In genomic region chr5:75082439-75082838, GRCm38 (mm10) we compare ENCODE assay signal across 23 mouse cellular contexts. TPM values are rescaled to one million over a fixed set of nuclear protein-coding genes. Genes with fewer than 3 reads are reported as not detected.
DNase-seq lines count a peak whose midpoint lies in the region; ATAC-seq and TF ChIP-seq lines count a peak whose summit lies in the region.
"Had no signal": no experiment of that assay in that cellular context is flagged by ENCODE, and none has a peak within 500 bp of the region (broad histone marks: within the 10 kb centered on the region; RNA-seq: fewer than 3 reads in every experiment).

No protein-coding gene starts in this region.

- peaks cover 14% of the 10 kb centered on the region for H3K4me1 ChIP-seq in hindbrain, embryonic 15.5 days (replicated peaks)
- peaks cover 4% of the 10 kb centered on the region; the same call in 1 of the 2 replicates for H3K4me1 ChIP-seq in hindbrain, embryonic 14.5 days (replicated peaks; ENCODE audit: control insufficient read depth, insufficient read depth, low read length)
- H3K4me1 ChIP-seq in forebrain, embryonic 12.5 days: peaks cover 46% of the 10 kb centered on the region
- H3K4me1 ChIP-seq in hindbrain, postnatal 0 days (ENCODE audit: insufficient read depth, low read length): no peaks in the 10 kb centered on the region; the same call in 1 of the 2 replicates
- no peaks in the 10 kb centered on the region for H3K4me1 ChIP-seq in stomach, postnatal 0 days (replicated peaks; ENCODE audit: control insufficient read depth, insufficient read depth)
- H3K4me1 ChIP-seq: liver, embryonic 12.5 days; stomach, embryonic 15.5 days had no signal

- peaks cover 92% of the 10 kb centered on the region for H3K27me3 ChIP-seq in hindbrain, embryonic 15.5 days
- H3K27me3 ChIP-seq in hindbrain, embryonic 14.5 days (ENCODE audit: control insufficient read depth, insufficient read depth, low read length): peaks cover 99% of the 10 kb centered on the region
- H3K27me3 ChIP-seq in forebrain, embryonic 12.5 days: peaks cover 95% of the 10 kb centered on the region
- peaks cover 93% of the 10 kb centered on the region for H3K27me3 ChIP-seq in hindbrain, postnatal 0 days (ENCODE audit: insufficient read depth, low read length)
- H3K27me3 ChIP-seq in stomach, postnatal 0 days (ENCODE audit: control insufficient read depth, insufficient read depth, low read length): peaks cover 17% of the 10 kb centered on the region; the same call in 1 of the 2 replicates

- no peak overlapping the region for H3K27ac ChIP-seq in hindbrain, embryonic 15.5 days (replicated peaks)
- no peak overlapping the region for H3K27ac ChIP-seq in hindbrain, embryonic 14.5 days
- H3K27ac ChIP-seq in forebrain, embryonic 12.5 days: peak overlapping the region; percentile 56
- no peak overlapping the region for H3K27ac ChIP-seq in hindbrain, postnatal 0 days
- no peak overlapping the region for H3K27ac ChIP-seq in stomach, postnatal 0 days (replicated peaks)
- H3K27ac ChIP-seq: gastrocnemius, adult 2 months; limb, embryonic 12.5 days; liver, embryonic 12.5 days; stomach, embryonic 15.5 days had no signal

- H3K4me3 ChIP-seq in hindbrain, embryonic 15.5 days: no peak overlapping the region
- no peak overlapping the region for H3K4me3 ChIP-seq in hindbrain, embryonic 14.5 days (replicated peaks; ENCODE audit: low read length)
- H3K4me3 ChIP-seq in forebrain, embryonic 12.5 days (replicated peaks): no peak overlapping the region
- no peak overlapping the region for H3K4me3 ChIP-seq in hindbrain, postnatal 0 days (ENCODE audit: low read length)
- H3K4me3 ChIP-seq in stomach, postnatal 0 days (ENCODE audit: low read depth, low read length): no peak overlapping the region
- H3K4me3 ChIP-seq: limb, embryonic 12.5 days; liver, embryonic 12.5 days; stomach, embryonic 15.5 days had no signal

- no peaks in the 10 kb centered on the region for H3K9me3 ChIP-seq in hindbrain, embryonic 15.5 days
- no peaks in the 10 kb centered on the region for H3K9me3 ChIP-seq in hindbrain, embryonic 14.5 days (ENCODE audit: control insufficient read depth, low read length)
- no peaks in the 10 kb centered on the region for H3K9me3 ChIP-seq in forebrain, embryonic 12.5 days
- no peaks in the 10 kb centered on the region for H3K9me3 ChIP-seq in hindbrain, postnatal 0 days (ENCODE audit: low read length)
- H3K9me3 ChIP-seq in stomach, postnatal 0 days (ENCODE audit: control insufficient read depth, low read length): no peaks in the 10 kb centered on the region
- H3K9me3 ChIP-seq: limb, embryonic 12.5 days; liver, embryonic 12.5 days; stomach, embryonic 15.5 days had no signal

- no peak for TF ChIP-seq CTCF in brain, embryonic 14.5 days (IDR thresholded peaks at IDR 0.05; ENCODE audit: borderline replicate concordance, extremely low read depth, insufficient read depth, insufficient read length)
- TF ChIP-seq CTCF in hindbrain, postnatal 0 days (IDR thresholded peaks at IDR 0.05; ENCODE audit: low read depth): no peak
- TF ChIP-seq CTCF in stomach, postnatal 0 days (IDR thresholded peaks at IDR 0.05; ENCODE audit: low read depth): no peak

- H3K36me3 ChIP-seq in hindbrain, embryonic 15.5 days: no peaks in the 10 kb centered on the region
- H3K36me3 ChIP-seq in hindbrain, embryonic 14.5 days (replicated peaks; ENCODE audit: control insufficient read depth, insufficient read depth): no peaks in the 10 kb centered on the region
- no peaks in the 10 kb centered on the region for H3K36me3 ChIP-seq in forebrain, embryonic 12.5 days (replicated peaks)
- no peaks in the 10 kb centered on the region for H3K36me3 ChIP-seq in hindbrain, postnatal 0 days (ENCODE audit: insufficient read depth, low read length)
- H3K36me3 ChIP-seq in stomach, postnatal 0 days (ENCODE audit: control insufficient read depth, insufficient read depth, low read length): no peaks in the 10 kb centered on the region
- H3K36me3 ChIP-seq: limb, embryonic 12.5 days; liver, embryonic 12.5 days; stomach, embryonic 15.5 days had no signal

- no peak for TF ChIP-seq EP300 in stomach, postnatal 0 days (optimal IDR thresholded peaks at IDR 0.05)

- TF ChIP-seq POLR2A in brain, embryonic 14.5 days (IDR thresholded peaks at IDR 0.05; ENCODE audit: borderline replicate concordance, extremely low read depth, insufficient read depth, insufficient read length, poor library complexity, severe bottlenecking): no peak

- no peak for DNase-seq in hindbrain, embryonic 14.5 days (ENCODE audit: low spot score)
- peak; percentile 75 for DNase-seq in brain, embryonic 14.5 days (ENCODE audit: low read depth)
- DNase-seq in hindbrain, postnatal 0 days (ENCODE audit: low spot score): no peak
- DNase-seq in stomach, postnatal 0 days (ENCODE audit: low spot score): no peak
- DNase-seq in gastrocnemius, adult 18-20 months (ENCODE audit: low spot score): no peak
- DNase-seq: cerebellum, adult 9-10 months; heart, postnatal 10 days; kidney, adult 18-20 months; kidney, postnatal 10 days; layer of hippocampus, postnatal 36 days; lung, adult 2 months; right cerebral cortex, postnatal 25 days; thymus, adult 2 months had no signal

- H3K4me2 ChIP-seq in hindbrain, embryonic 15.5 days: no peak overlapping the region
- no peak overlapping the region for H3K4me2 ChIP-seq in hindbrain, embryonic 14.5 days (replicated peaks)
- H3K4me2 ChIP-seq in forebrain, embryonic 12.5 days: peak overlapping the region; percentile 51
- H3K4me2 ChIP-seq in hindbrain, postnatal 0 days (ENCODE audit: low read depth, low read length): peak overlapping the region; percentile 33; the same call in 1 of the 2 replicates
- H3K4me2 ChIP-seq in stomach, postnatal 0 days (replicated peaks; ENCODE audit: low read depth): no peak overlapping the region
- H3K4me2 ChIP-seq: heart, embryonic 11.5 days; limb, embryonic 12.5 days; liver, embryonic 12.5 days; stomach, embryonic 15.5 days had no signal

- peak; percentile 54; the same call in 1 of the 2 replicates for ATAC-seq in hindbrain, embryonic 15.5 days (ENCODE audit: low FRiP score, low read depth)
- ATAC-seq in hindbrain, embryonic 14.5 days (ENCODE audit: low FRiP score): no peak
- ATAC-seq in forebrain, embryonic 12.5 days (ENCODE audit: low FRiP score): no peak
- ATAC-seq in hindbrain, postnatal 0 days: peak; percentile 32; the same call in 1 of the 2 replicates
- no peak for ATAC-seq in stomach, postnatal 0 days (ENCODE audit: low FRiP score, low TSS enrichment)
- ATAC-seq: liver, embryonic 12.5 days had no signal

- WGBS in hindbrain, embryonic 15.5 days: 3% methylated on average over 6 of the region's 6 CpGs
- WGBS in hindbrain, embryonic 14.5 days: 2% methylated on average over 6 of the region's 6 CpGs
- WGBS in forebrain, embryonic 12.5 days: 2% methylated on average over 6 of the region's 6 CpGs
- 14% methylated on average over 6 of the region's 6 CpGs for WGBS in hindbrain, postnatal 0 days
- 24% methylated on average over 6 of the region's 6 CpGs for WGBS in stomach, postnatal 0 days

- no peak overlapping the region for H3K9ac ChIP-seq in hindbrain, embryonic 15.5 days
- no peak overlapping the region for H3K9ac ChIP-seq in hindbrain, embryonic 14.5 days
- no peak overlapping the region for H3K9ac ChIP-seq in forebrain, embryonic 12.5 days
- H3K9ac ChIP-seq in hindbrain, postnatal 0 days (replicated peaks; ENCODE audit: low read length): no peak overlapping the region
- H3K9ac ChIP-seq in stomach, postnatal 0 days (ENCODE audit: low read length): no peak overlapping the region
- H3K9ac ChIP-seq: limb, embryonic 12.5 days; liver, embryonic 12.5 days; stomach, embryonic 15.5 days had no signal

RNA-seq across cellular contexts. Expression of gene Gsx2, which starts 7.0 kb away (rescaled TPM):
- 0.25 and 0.47 TPM in 2 replicates for polyA plus RNA-seq in hindbrain, embryonic 15.5 days (2015; fragmentation: Nextera tagmentation; extraction: Ambion mirVana)
- 0.37 TPM in 1 of 2 replicates, not detected in the other for polyA plus RNA-seq in hindbrain, embryonic 14.5 days (2014; fragmentation: Nextera tagmentation; extraction: Ambion mirVana)
- polyA plus RNA-seq in brain, embryonic 14.5 days (2012; rRNA removed): 3.7 and 6.1 TPM in 2 replicates
- 17.9 and 31.3 TPM in 2 replicates for polyA plus RNA-seq in forebrain, embryonic 12.5 days (2016; fragmentation: Nextera tagmentation; extraction: Ambion mirVana)
- total RNA-seq in hindbrain, postnatal 0 days (2014; rRNA removed): 0.47 TPM in 1 of 2 replicates, not detected in the other
- polyA plus RNA-seq in hindbrain, postnatal 0 days (2015; fragmentation: Nextera tagmentation; extraction: Ambion mirVana): 0.14 TPM in 1 of 2 replicates, not detected in the other
- not detected in 2 replicates for polyA plus RNA-seq in stomach, postnatal 0 days (2015; fragmentation: Nextera tagmentation; extraction: Ambion mirVana)
- total RNA-seq in gastrocnemius, adult 18-20 months (2021): not detected
- total RNA-seq: adrenal gland, adult 18-20 months; gastrocnemius, adult 2 months; heart, postnatal 10 days had no signal
- polyA plus RNA-seq: C2C12; gonadal fat pad, adult 2 months; heart, embryonic 11.5 days; limb, embryonic 12.5 days; liver, embryonic 12.5 days; lung, adult 2 months; stomach, embryonic 15.5 days; thymus, adult 2 months had no signal

RNA-seq across cellular contexts. Expression of gene Chic2, which starts 37.9 kb away (rescaled TPM):
- polyA plus RNA-seq in hindbrain, embryonic 15.5 days (2015; fragmentation: Nextera tagmentation; extraction: Ambion mirVana): 30.0 and 30.3 TPM in 2 replicates
- 47.2 and 47.4 TPM in 2 replicates for polyA plus RNA-seq in hindbrain, embryonic 14.5 days (2014; fragmentation: Nextera tagmentation; extraction: Ambion mirVana)
- polyA plus RNA-seq in brain, embryonic 14.5 days (2012; rRNA removed): 27.9 and 31.6 TPM in 2 replicates
- 48.5 and 53.7 TPM in 2 replicates for polyA plus RNA-seq in forebrain, embryonic 12.5 days (2016; fragmentation: Nextera tagmentation; extraction: Ambion mirVana)
- total RNA-seq in hindbrain, postnatal 0 days (2014; rRNA removed): 10.5 and 12.8 TPM in 2 replicates
- 33.9 and 34.6 TPM in 2 replicates for polyA plus RNA-seq in hindbrain, postnatal 0 days (2015; fragmentation: Nextera tagmentation; extraction: Ambion mirVana)
- polyA plus RNA-seq in stomach, postnatal 0 days (2015; fragmentation: Nextera tagmentation; extraction: Ambion mirVana): 42.2 and 43.2 TPM in 2 replicates
- total RNA-seq in gastrocnemius, adult 18-20 months (2021): 10 to 100 TPM; 10.3 to 12.3 TPM

Comparison
In these comparisons a context has a peak if more than half of its experiments do, and no peak if none do; other contexts are left out.
1. ATAC-seq: peak in hindbrain, embryonic 15.5 days (single experiment) and hindbrain, postnatal 0 days (single experiment); none in hindbrain, embryonic 14.5 days (single experiment), forebrain, embryonic 12.5 days (single experiment) and stomach, postnatal 0 days (single experiment).
2. H3K4me2 ChIP-seq: peak in forebrain, embryonic 12.5 days (single experiment) and hindbrain, postnatal 0 days (single experiment); none in hindbrain, embryonic 15.5 days (single experiment), hindbrain, embryonic 14.5 days (single experiment) and stomach, postnatal 0 days (single experiment).